Mouse (Mus musculus) myocyte (in vitro differentiated cells): ENCODE measurements around the gene Tmem11.

ENCODE experiments used
- CEBPB ChIP-seq: IDR thresholded peaks from 2 replicates; pipeline ENCODE4 v1.6.1; 2011; ENCODE audit warnings: mild to moderate bottlenecking, moderate library complexity; ENCODE audit not compliant: poor library complexity, insufficient read depth, severe bottlenecking
- E2F4 ChIP-seq: IDR thresholded peaks from one replicate; pipeline ENCODE4 v1.6.1; 2011; ENCODE audit warnings: mild to moderate bottlenecking, control low read depth, moderate library complexity; ENCODE audit not compliant: insufficient read depth
- MAX ChIP-seq: IDR thresholded peaks from one replicate; pipeline ENCODE4 v1.6.1; 2011; ENCODE audit warnings: low read depth, mild to moderate bottlenecking, control low read depth
- MYOD1 ChIP-seq, 3 experiments: IDR thresholded peaks; one replicate each; pipeline ENCODE4 v1.6.1; 2011; ENCODE audit warnings: control low read depth in 2 of 3, low read depth in 2 of 3, mild to moderate bottlenecking in 2 of 3, moderate library complexity in 1 of 3; ENCODE audit not compliant: insufficient read length in 2 of 3, control insufficient read depth in 1 of 3
- POLR2A ChIP-seq: IDR thresholded peaks from one replicate; pipeline ENCODE4 v1.6.1; 2011; ENCODE audit warnings: low read depth, mild to moderate bottlenecking, control low read depth, moderate library complexity; ENCODE audit not compliant: insufficient read length
- POLR2AphosphoS2 ChIP-seq: IDR thresholded peaks from one replicate; pipeline ENCODE4 v1.6.1; 2011; ENCODE audit warnings: low read depth, control low read depth; ENCODE audit not compliant: insufficient read length
- SRF ChIP-seq: IDR thresholded peaks from one replicate; pipeline ENCODE4 v1.6.1; 2011; ENCODE audit warnings: low read depth; ENCODE audit not compliant: control insufficient read depth, insufficient read length
- TCF12 ChIP-seq: IDR thresholded peaks from one replicate; pipeline ENCODE4 v1.6.1; 2011; ENCODE audit warnings: mild to moderate bottlenecking, control low read depth; ENCODE audit not compliant: poor library complexity, insufficient read depth, severe bottlenecking
- TCF3 ChIP-seq: IDR thresholded peaks from one replicate; pipeline ENCODE4 v1.6.1; 2011; ENCODE audit warnings: low read depth, control low read depth; ENCODE audit not compliant: insufficient read length
- USF1 ChIP-seq: IDR thresholded peaks from one replicate; pipeline ENCODE4 v1.6.1; 2011; ENCODE audit warnings: low read depth, mild to moderate bottlenecking, control low read depth, moderate library complexity

GRCm38 (mm10) chr11:60906449-60906848 lies 27.4 kb upstream of the Tmem11 start:
- TF ChIP-seq POLR2A (no peak), TCF3 (no peak), E2F4 (no peak), USF1 (no peak), MAX (no peak), CEBPB (no peak), TCF12 (no peak), POLR2AphosphoS2 (no peak), MYOD1 (IDR thresholded peaks at IDR 0.05; ENCODE audit: control insufficient read depth in 1 of 3, insufficient read length in 2 of 3, low read depth in 2 of 3) (no peak), SRF (no peak)
